Mouse (Mus musculus) liver, postnatal 0 days (tissue): Measurements from ENCODE around the gene Rpap3. TPM values are rescaled to one million over a fixed set of nuclear protein-coding genes. Genes with fewer than 3 reads are reported as not detected.
A peak's percentile ranks its signal among the peaks of the same experiment; 100 is the strongest.

Experiments
- ATAC-seq: fragments of 200-750 bp; cut with Nextera tagmentation; 2 replicates; pipeline ENCODE4 v1.8.0; 2017; ENCODE audit warnings: mild to moderate bottlenecking, moderate library complexity
- DNase-seq: peaks from one replicate; pipeline ENCODE4 v3.0.0-alpha.2; 2016
- H3K27ac ChIP-seq: fragments of 300-500 bp; sonication (generic); 2 replicates; pipeline ENCODE4 v1.5.1; 2014; ENCODE audit warnings: antibody characterized with exemption, moderate library complexity, mild to moderate bottlenecking, low read depth
- H3K27me3 ChIP-seq: fragments of 300-500 bp; sonication (generic); 2 replicates; pipeline ENCODE4 v1.6.1; 2014; ENCODE audit warnings: low read length, control low read depth, mixed read lengths; ENCODE audit not compliant: insufficient read depth
- H3K36me3 ChIP-seq: fragments of 300-500 bp; sonication (generic); replicated peaks from 2 replicates; pipeline ENCODE4 v1.6.1; 2014; ENCODE audit warnings: mild to moderate bottlenecking, control low read depth, low read length, moderate library complexity, mixed read lengths; ENCODE audit not compliant: insufficient read depth
- H3K4me1 ChIP-seq: fragments of 300-500 bp; sonication (generic); 2 replicates; pipeline ENCODE4 v1.6.1; 2014; ENCODE audit warnings: antibody characterized with exemption, mild to moderate bottlenecking, control low read depth; ENCODE audit not compliant: insufficient read depth
- H3K4me2 ChIP-seq: fragments of 300-500 bp; sonication (generic); 2 replicates; pipeline ENCODE4 v1.6.1; 2014; ENCODE audit warnings: low read depth, mild to moderate bottlenecking, low read length, moderate library complexity, mixed read lengths
- H3K4me3 ChIP-seq: fragments of 300-500 bp; sonication (generic); 2 replicates; pipeline ENCODE4 v1.5.1; 2014; ENCODE audit warnings: low read depth, low read length
- H3K9ac ChIP-seq: fragments of 300-500 bp; sonication (generic); replicated peaks from 2 replicates; pipeline ENCODE4 v1.6.1; 2014; ENCODE audit warnings: mild to moderate bottlenecking, moderate library complexity
- H3K9me3 ChIP-seq: fragments of 300-500 bp; sonication (generic); 2 replicates; pipeline ENCODE4 v1.6.1; 2016; ENCODE audit warnings: mild to moderate bottlenecking, control low read depth, low read length, mixed read lengths
- CTCF ChIP-seq: sonication (generic); IDR thresholded peaks from 2 replicates; pipeline ENCODE4 v1.5.1; 2016; ENCODE audit warnings: antibody characterized with exemption, low read depth
- EP300 ChIP-seq: IDR thresholded peaks from 2 replicates; pipeline ENCODE4 v1.6.1; 2016; ENCODE audit warnings: antibody characterized with exemption, low read depth, mild to moderate bottlenecking
- WGBS: fragments of 180-500 bp; shearing (Covaris S2); extraction: QIAGEN DNeasy Blood & Tissue Kit; methylation state at CpG from one replicate; pipeline ENCODE4 v1.1.7; 2014; ENCODE audit not compliant: insufficient replicate concordance; 5-methylcytosine and 5-hydroxymethylcytosine counted together
- polyA plus RNA-seq: library from polyadenylated mRNA; unstranded; fragments of >200 nt; fragmentation: Nextera tagmentation; extraction: Ambion mirVana; gene quantifications from 2 replicates; pipeline ENCODE4 v1.2.1, GENCODE M21; 2015

Gene Rpap3
- polyA plus RNA-seq, 1 experiment from 2014 or later = 6.7 TPM

GRCm38 (mm10) chr15:97741662-97742061 lies 36.0 kb upstream of the Rpap3 start:
- Histone ChIP-seq H3K36me3 (no peaks in the 10 kb centered on the region), H3K4me2 (no peak overlapping the region), H3K9me3 (no peaks in the 10 kb centered on the region), H3K27me3 (no peaks in the 10 kb centered on the region), H3K27ac (no peak overlapping the region), H3K9ac (no peak overlapping the region), H3K4me3 (no peak overlapping the region), H3K4me1 (peaks cover 15% of the 10 kb centered on the region)
- TF ChIP-seq CTCF (no peak), EP300 (no peak)
- WGBS = 76% methylated on average over 12 of the region's 12 CpGs
- ATAC-seq = no peak
- no peak for DNase-seq

GRCm38 (mm10) chr15:97740283-97740732 lies 34.7 kb upstream of the Rpap3 start:
- ATAC-seq (no peak), DNase-seq (no peak)
- Histone ChIP-seq H3K9ac (no peak overlapping the region), H3K27me3 (no peaks in the 10 kb centered on the region), H3K4me2 (no peak overlapping the region), H3K9me3 (no peaks in the 10 kb centered on the region), H3K4me3 (no peak overlapping the region), H3K4me1 (peaks cover 11% of the 10 kb centered on the region), H3K27ac (no peak overlapping the region), H3K36me3 (no peaks in the 10 kb centered on the region)
- 88% methylated on average over 9 of the region's 9 CpGs for WGBS
- TF ChIP-seq EP300 (no peak), CTCF (no peak)

- no peaks in the 10 kb centered on the region for H3K9me3 ChIP-seq
- no peak overlapping the region for H3K4me2 ChIP-seq
- peaks cover 9% of the 10 kb centered on the region; the same call in 1 of the 2 replicates for H3K4me1 ChIP-seq
- 61% methylated on average over 7 of the region's 7 CpGs for WGBS
- DNase-seq = no peak
- H3K9ac ChIP-seq = no peak overlapping the region
- H3K27ac ChIP-seq = no peak overlapping the region
- TF ChIP-seq EP300 (no peak), CTCF (no peak)
- H3K27me3 ChIP-seq = no peaks in the 10 kb centered on the region
- no peaks in the 10 kb centered on the region for H3K36me3 ChIP-seq
- ATAC-seq = peak; percentile 60
- no peak overlapping the region for H3K4me3 ChIP-seq
Observed at GRCm38 (mm10) chr15:97738923-97739322, 33.3 kb upstream of the Rpap3 start.

GRCm38 (mm10) chr15:97731988-97732387 lies 26.4 kb upstream of the Rpap3 start:
- H3K36me3 ChIP-seq = no peaks in the 10 kb centered on the region
- no peak overlapping the region for H3K9ac ChIP-seq
- no peaks in the 10 kb centered on the region for H3K9me3 ChIP-seq
- no peak overlapping the region for H3K27ac ChIP-seq
- no peak overlapping the region for H3K4me2 ChIP-seq
- H3K27me3 ChIP-seq = no peaks in the 10 kb centered on the region
- no peak for ATAC-seq
- H3K4me1 ChIP-seq = 0 out of 2 replicates have a peak, but pooled peaks cover 2% of the 10 kb centered on the region
- DNase-seq = no peak
- no peak for TF ChIP-seq EP300
- no peak for TF ChIP-seq CTCF
- WGBS = 84% methylated on average over 11 of the region's 11 CpGs
- no peak overlapping the region for H3K4me3 ChIP-seq

- 75% methylated on average over 8 of the region's 8 CpGs for WGBS
- no peaks in the 10 kb centered on the region for H3K27me3 ChIP-seq
- H3K4me1 ChIP-seq = 0 out of 2 replicates have a peak, but pooled peaks cover 5% of the 10 kb centered on the region
- H3K4me2 ChIP-seq = no peak within 1 kb of the TSS
- no peaks in the 10 kb centered on the region for H3K9me3 ChIP-seq
- H3K36me3 ChIP-seq = no peaks in the 10 kb centered on the region
- no peak; the same call in 1 of the 2 replicates for ATAC-seq
- no peak within 1 kb of the TSS for H3K4me3 ChIP-seq
- no peak for DNase-seq
- H3K9ac ChIP-seq = no peak within 1 kb of the TSS
- no peak within 1 kb of the TSS for H3K27ac ChIP-seq
- TF ChIP-seq EP300 (no peak), CTCF (no peak)
Observed at GRCm38 (mm10) chr15:97731111-97731510, 25.5 kb upstream of the Rpap3 start, which contains the start of gene Endou. TSS of gene Endou (minus strand) at chr15:97731339.

GRCm38 (mm10) chr15:97730365-97730764 lies 24.7 kb upstream of the Rpap3 start:
- Histone ChIP-seq H3K4me1 (0 out of 2 replicates have a peak, but pooled peaks cover 5% of the 10 kb centered on the region), H3K9ac (no peak overlapping the region), H3K27ac (no peak overlapping the region), H3K9me3 (no peaks in the 10 kb centered on the region), H3K27me3 (no peaks in the 10 kb centered on the region), H3K4me2 (no peak overlapping the region), H3K4me3 (no peak overlapping the region), H3K36me3 (no peaks in the 10 kb centered on the region)
- ATAC-seq (no peak), DNase-seq (no peak)
- no peak for TF ChIP-seq CTCF
- no peak for TF ChIP-seq EP300
- WGBS = 64% methylated on average over 6 of the region's 6 CpGs
